Mouse (Mus musculus) left cerebral cortex, adult 9 months (tissue): ENCODE measurements around the gene Dlgap1.
A peak's percentile ranks its signal among the peaks of the same experiment; 100 is the strongest.

Experiments
- DNase-seq, 2 experiments: peaks; one replicate each; pipeline ENCODE4 v3.0.0; 2022; ENCODE audit warnings: low spot score in 2 of 2

Dlgap1 gene

GRCm38 (mm10) chr17:70172500-70173036 lies 203.7 kb downstream of the Dlgap1 start:
- no peak for DNase-seq

GRCm38 (mm10) chr17:70173916-70174315 lies 205.0 kb downstream of the Dlgap1 start:
- no peak for DNase-seq

DNA sequence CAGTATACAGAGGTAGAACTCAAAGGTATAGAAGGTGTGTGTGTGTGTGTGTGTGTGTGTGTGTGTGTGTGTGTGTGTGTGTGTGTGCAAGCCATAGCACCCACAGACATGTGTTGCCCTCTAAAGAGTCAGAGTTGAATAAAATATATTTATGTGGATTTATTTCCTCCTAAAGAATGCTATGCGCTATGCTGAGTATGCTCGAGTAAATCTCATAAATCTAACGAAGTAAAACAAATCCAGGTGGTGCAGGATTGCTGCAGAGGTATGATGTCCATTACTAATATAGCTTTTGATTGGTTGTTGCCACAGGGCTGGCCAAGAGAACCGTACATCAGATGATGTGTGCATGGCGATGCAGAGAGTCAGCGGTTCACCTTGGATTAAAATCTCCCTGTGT lies 222.4 kb downstream of the Dlgap1 start:
- DNase-seq, result no peak

DNA sequence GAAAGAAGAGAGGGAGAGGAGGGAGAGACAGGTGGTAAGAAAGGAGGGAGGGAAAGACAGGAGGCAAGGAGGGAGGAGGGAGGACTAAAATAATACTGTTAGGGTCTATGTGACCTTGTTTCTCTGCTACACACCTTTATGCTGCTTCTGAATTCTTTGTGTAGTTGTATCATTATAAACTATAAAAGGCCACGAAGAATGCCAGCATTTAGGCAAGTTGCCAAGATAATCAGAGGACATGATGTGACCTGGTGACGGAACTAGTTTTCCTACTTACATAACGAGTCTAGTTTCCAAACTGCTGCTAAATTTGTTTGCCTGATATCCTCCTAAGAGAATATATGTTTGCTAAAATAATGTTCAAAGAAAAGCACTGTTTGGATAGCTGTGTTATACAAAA lies 254.0 kb downstream of the Dlgap1 start:
- DNase-seq, result no peak

DNA sequence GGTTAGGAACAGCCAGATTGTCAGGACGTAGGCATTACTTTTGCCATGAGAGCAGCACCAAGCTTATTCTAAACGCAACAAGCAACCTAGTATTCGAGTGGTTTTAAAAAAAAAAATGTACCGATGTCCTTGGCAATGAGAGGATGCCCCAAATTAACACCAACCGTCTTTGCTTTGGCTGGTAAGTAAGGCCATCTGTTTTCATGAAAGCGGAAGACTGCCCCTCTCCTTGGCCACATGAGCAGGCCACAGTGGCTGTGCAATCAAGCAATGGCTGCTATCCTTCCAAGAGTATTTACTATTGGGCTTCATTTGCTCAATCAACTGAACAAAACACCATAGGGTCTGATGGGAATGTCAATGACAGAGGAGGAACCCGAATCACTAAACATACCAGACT lies 278.5 kb downstream of the Dlgap1 start:
- DNase-seq, result no peak

DNA sequence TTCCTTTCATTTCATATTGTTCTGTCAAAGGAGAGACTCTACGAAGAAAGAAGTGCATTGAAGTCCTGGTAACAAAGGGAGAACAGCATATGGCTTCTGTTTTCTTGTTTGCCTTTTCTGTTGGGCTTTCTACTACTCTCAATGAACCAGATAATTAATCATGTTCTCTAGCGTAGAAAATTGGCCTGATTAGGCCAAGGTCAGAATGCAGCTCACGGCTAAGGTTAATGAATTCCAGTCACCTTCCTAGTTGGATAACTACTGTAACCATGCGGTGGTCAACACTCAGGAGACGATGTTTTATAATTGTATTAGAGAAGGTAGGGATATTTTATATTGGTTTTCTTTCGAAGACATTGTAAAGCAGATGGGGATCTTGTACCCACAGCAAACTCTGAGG lies 279.4 kb downstream of the Dlgap1 start:
- no peak for DNase-seq

DNA sequence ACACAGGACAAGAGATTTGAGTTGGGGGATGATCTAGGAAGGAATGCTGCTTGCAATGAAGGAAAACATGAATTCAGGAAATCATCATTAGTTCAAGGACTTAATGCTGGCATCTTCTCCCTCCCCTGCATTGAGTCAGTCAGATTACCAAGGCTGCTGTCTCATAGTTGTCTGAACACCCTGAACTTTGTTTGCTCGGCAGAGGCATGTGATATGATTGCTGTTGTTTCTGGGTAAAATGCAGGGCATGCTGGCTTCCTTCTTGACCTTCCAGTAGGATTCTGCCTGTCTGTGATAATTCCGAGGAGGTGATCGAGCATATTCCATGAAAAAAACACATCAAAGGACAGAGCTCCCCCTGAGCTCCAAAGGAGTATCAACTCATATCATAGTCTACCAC lies 283.6 kb downstream of the Dlgap1 start:
- no peak for DNase-seq

- DNase-seq, result no peak
These were observed 287.5 kb downstream of the Dlgap1 start for GRCm38 (mm10) chr17:70256371-70256770.

GRCm38 (mm10) chr17:70263156-70263555 lies 294.3 kb downstream of the Dlgap1 start:
- no peak for DNase-seq

DNA sequence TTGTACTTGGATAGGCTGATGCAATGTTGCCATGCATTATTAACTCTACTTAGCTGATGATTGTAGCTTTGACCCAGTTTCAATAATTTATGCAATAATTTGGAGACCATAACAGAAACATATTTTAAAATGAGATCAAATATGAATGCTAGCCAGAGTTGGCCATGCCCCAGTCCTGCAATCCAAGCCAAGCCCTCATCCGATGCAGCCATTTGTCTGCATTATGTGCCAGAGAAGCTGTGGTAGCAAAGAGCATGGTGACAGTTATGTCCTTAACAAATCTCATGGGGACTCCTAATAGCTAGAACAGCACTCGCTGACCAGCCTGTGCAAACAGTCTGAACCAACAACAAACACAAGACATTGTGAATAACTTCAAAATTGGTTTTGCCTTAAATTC lies 303.3 kb downstream of the Dlgap1 start:
- DNase-seq, result no peak

GRCm38 (mm10) chr17:70287708-70288107 lies 318.8 kb downstream of the Dlgap1 start:
- DNase-seq, result no peak

DNA sequence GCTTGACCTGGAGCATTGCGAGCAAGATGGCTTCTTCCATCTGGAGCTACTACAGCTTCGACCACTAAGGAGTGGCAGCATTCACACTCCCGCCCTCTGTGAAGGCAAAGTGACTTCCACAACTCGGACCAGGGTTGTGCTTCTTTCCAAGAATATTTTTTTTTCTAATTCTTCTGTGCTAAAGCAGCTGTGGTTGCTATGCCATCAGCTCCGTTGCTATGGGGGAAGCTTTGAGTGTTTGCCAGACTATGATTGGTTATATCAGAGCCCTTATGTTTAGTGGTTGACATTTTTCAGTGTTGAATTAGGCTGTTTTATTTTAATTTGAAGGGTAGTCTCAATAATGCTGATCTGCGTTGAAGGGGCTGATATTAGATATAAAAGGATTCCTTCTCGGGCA lies 325.2 kb downstream of the Dlgap1 start:
- DNase-seq, result peak in 1 of 2 experiments; percentile 54

- peak in 1 of 2 experiments; percentile 20 for DNase-seq
These were observed 333.1 kb downstream of the Dlgap1 start for GRCm38 (mm10) chr17:70301941-70302478.

DNA sequence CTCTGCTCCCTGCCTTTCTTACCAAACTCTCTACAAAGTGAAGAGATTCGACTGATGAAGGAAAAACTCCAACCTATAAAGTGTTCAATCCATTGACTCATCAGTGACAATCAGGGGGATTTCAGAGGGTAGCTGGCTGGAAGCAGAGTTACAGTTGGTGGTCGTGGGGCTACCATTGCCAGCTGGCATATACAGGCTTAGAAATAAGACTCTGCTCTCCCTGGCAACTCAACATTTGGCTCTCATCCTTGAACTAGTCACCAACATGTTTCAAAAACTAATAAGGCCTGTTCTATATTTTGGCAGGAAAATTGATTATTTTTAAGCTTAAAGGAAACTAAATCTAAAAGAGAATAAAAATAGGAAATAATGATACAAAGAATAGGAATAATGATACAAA lies 333.8 kb downstream of the Dlgap1 start:
- DNase-seq, result no peak

- no peak for DNase-seq
These were observed 336.1 kb downstream of the Dlgap1 start for GRCm38 (mm10) chr17:70305021-70305420.

DNA sequence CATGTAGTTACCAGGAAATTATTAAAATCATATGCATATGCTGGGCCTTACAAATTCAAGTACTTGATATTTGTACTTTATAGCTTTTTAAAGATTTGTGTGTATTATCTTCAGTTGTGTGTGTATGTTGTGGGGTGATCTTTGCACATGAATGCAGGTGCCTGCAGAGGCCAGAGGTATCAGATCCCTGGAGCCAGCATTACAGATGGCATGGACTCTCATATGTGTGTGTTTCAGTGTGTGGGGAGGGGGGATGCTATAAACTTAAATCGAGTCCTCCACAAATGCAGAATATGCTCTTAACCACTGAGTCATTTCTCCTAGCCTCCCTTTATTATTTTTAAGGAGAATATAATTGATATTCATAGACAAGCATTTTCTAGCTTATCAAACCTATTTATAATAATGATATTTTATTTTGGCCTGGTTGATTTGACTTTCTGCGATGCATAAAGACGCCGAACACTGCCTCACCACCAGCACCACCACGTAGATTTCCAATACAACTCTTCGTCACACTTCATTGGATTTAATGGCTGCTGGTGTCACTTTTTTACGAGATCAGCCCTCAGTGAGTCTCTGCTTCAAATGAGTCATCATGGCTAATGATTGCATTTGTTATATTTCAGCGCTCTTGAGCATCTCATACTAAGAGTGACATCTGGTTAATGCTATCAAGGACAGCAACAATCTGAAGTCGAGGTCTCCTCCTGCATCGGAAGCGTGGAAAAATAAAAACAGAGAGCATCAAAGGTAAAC lies 338.7 kb downstream of the Dlgap1 start:
- no peak for DNase-seq

DNA sequence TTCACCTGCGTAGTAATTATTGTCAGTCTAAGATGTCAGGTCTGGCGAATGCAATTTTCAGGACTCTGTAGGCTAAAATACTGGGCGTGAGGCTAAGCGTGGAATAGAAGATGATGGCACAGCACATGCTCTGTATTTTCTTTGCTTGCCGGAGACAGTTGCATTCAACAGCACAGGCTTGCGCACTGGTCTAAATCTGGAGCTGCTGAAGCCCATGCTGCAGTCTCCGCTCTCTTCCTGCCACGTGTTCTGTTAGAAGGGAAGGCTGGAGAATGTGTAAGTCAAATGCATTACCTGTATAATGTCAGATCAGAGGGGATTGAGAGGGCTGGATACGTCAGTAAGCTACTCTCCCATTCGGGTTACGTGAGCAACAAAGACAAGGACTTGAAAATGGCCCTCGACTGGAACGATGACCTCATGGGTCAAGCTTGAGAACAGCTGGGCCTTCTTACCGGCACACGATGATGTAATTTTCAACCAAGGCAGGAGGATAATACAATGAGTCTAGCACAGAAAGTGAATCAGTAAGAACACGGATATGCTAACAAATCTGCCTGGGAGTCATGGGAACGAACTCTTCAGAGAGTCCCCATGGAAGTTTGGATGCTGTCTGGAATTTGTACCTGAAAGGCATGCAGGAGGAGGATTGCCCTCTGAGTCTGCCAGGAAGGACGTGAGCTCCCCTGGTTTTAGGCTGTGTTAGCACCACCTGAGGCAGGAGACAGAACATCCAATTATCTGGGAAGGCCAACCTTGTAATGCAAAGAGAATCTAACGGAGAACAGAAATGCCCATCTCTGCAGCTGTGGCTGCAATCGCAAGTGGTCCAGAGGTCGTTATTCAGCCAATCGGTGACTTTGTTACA lies 339.7 kb downstream of the Dlgap1 start:
- DNase-seq, result peak in 1 of 2 experiments; percentile 52

DNA sequence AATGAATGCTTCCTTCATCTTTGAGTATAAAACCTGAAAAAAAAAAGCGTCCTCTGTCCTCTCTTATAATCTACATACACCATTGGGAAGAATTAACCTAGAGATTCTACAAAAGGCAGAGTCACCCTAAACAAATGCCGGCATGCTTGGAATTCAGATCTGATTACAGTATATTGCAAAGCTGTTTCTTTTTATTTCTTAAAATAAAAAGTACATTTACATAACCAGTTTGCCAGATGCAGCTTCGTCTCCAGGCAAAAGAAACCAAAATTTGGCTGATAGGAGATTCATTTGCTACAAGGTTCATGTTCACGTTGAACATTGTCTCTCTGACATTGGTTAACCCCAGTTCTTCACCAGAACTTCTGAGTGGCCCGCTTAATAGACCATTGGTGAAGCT lies 347.5 kb downstream of the Dlgap1 start:
- DNase-seq, result no peak

DNA sequence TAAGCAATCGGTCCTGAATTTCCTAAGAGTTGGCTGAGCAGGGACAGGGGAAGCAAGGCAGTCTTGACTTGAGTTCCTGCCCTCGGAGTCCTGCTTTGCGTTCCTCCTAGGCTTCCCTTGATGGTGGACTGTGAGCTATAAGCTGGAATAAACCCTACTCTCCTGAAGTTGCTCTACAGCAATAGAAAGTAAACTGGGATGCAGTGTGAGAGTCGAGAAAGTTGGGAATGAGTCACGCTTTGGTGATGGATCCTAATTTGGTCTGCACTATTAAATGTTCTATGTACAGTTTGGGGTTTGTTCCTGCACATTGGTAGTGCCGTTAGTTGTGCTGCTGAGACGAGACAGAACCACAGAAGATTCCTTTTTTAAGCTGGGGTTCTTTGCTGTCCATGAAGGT lies 348.9 kb downstream of the Dlgap1 start:
- no peak for DNase-seq

- no peak for DNase-seq
These were observed 353.1 kb downstream of the Dlgap1 start for GRCm38 (mm10) chr17:70321976-70322375.

- DNase-seq, result no peak
These were observed 364.6 kb downstream of the Dlgap1 start for GRCm38 (mm10) chr17:70333440-70333839.

- DNase-seq, result no peak
These were observed 365.3 kb downstream of the Dlgap1 start for GRCm38 (mm10) chr17:70334171-70334570.
